Mouse (Mus musculus): Measurements from ENCODE around the gene Cish. TPM values are rescaled to one million over a fixed set of nuclear protein-coding genes. Genes with fewer than 3 reads are reported as not detected.

The Cish gene
- 10 to 100 TPM in 1 of 2 experiments, 1 to 10 TPM in 1; 6.7 to 11.1 TPM for total RNA-seq (2021)
- long read RNA-seq, experiment 1, partial matches to known transcripts, result 0 of 3 reads
- long read RNA-seq, experiment 1, other reads (novel, unspliced or antisense), result 0 of 3 reads
- long read RNA-seq, experiment 2, partial matches to known transcripts, result 0 of 1 reads
- long read RNA-seq, experiment 2, other reads (novel, unspliced or antisense), result 0 of 1 reads

GRCm38 (mm10) chr9:107296016-107296040 is at the start of gene Cish:
Gene Cish (plus strand): TSS chr9:107296026.
- DNase-seq (ENCODE audit: low spot score in 2 of 2), result no peak
- intact Hi-C loops (cut with DNase I), result no loop called here

- intact Hi-C loops (cut with DNase I), result loop anchor here (5.0 kb wide), 1 partner anchor 46 kb away; no protein-coding TSS in a partner anchor
- DNase-seq (ENCODE audit: low spot score in 2 of 2), result no peak
These were observed 49.7 kb upstream of the Cish start for GRCm38 (mm10) chr9:107246170-107246569.

DNA sequence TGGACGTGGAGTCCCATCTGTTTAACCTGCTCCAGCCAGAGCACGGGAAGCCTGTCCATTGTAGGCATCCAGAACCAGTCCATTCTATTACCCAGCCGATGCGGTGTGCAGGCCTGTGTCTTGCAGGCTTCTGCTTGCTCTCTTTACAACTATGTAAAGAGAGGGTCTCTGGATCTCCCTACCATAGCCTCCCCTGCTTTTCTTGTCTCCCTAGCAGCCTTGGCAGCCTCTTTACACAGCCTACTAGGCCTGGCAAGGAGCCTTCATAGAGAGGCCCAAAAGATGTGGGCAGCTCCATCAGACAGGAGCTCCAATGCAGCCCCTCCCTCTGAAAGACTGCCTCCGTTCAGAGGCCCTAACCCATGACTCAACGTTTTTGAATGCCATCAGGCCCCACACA is 46.7 kb upstream of the Cish start:
- peak; percentile 54 to 68 for DNase-seq (ENCODE audit: low spot score in 2 of 2)
- intact Hi-C loops (cut with DNase I), result loop anchor here (5.0 kb wide), 1 partner anchor 43 kb away; no protein-coding TSS in a partner anchor

- intact Hi-C loops (cut with DNase I), result no loop called here
- DNase-seq (ENCODE audit: low spot score in 2 of 2), result peak; percentile 53 to 59
These were observed 45.1 kb upstream of the Cish start for GRCm38 (mm10) chr9:107250416-107251337.

DNA sequence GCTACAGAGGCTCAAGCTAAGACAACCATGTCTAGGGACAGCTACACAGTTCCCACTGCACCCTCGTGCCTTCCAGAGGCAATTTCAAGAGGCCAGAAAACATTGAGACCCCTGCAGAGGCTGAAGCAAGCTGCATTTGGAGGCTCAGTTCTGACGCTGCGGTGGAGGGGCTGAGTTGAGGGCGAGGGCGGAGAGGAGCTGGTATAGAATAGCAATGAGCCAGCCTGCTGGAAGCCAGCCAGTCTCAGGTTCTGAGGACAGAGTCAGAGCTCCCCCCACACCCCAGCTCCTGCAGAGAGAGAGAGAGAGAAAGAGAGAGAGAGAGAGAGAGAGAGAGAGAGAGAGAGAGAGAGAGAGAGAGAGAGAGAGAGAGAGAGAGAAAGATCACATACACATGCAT is 43.7 kb upstream of the Cish start:
- peak; percentile 76 to 82 for DNase-seq (ENCODE audit: low spot score in 2 of 2)
- intact Hi-C loops (cut with DNase I), result no loop called here

DNA sequence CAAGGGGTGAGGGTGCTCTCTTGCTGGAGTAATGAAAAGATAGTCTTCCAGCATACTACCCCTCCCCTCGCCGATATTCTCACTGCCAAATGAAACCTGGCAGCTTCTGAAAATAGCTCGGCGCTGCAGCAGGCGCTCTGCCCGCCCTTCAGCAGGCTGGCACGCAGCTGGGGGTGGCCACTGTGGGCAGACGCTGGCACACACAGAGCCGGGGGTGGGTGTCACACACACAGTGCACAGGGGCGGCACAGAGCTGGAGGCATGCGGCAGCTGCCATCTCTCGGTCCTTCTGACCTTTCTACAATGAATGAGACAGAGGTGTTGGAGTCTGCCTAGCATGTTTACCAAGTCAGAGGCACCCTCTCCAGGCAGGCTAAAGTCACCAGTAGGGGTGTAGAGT is 41.4 kb upstream of the Cish start:
- peak; percentile 78 to 87 for DNase-seq (ENCODE audit: low spot score in 2 of 2)
- intact Hi-C loops (cut with DNase I), result no loop called here

DNA sequence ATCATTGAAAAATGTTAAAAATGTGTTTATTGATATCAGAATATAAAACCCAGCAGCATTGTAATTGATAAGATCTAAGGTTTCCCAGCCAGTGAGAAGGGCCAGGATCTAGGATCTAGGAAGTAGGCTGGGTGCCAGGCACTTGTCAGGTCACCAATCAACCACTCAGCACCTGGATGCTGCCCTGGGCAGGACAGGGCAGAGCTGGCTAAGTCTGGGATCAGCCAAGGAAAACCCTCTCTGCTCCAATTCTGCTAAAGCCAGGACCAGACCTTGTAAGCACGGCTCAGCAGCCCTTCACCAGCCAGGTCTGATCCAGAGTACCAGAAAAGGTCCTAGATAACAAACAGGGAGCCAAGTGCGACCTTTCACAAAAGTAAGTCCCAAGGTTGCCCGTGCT is 40.9 kb upstream of the Cish start:
- intact Hi-C loops (cut with DNase I), result no loop called here

GRCm38 (mm10) chr9:107255596-107255995 is 40.2 kb upstream of the Cish start:
- DNase-seq (ENCODE audit: low spot score in 2 of 2), result no peak

More for the DNA sequence above, 40.9 kb upstream of the Cish start:
- no peak for DNase-seq (ENCODE audit: low spot score in 2 of 2)

DNA sequence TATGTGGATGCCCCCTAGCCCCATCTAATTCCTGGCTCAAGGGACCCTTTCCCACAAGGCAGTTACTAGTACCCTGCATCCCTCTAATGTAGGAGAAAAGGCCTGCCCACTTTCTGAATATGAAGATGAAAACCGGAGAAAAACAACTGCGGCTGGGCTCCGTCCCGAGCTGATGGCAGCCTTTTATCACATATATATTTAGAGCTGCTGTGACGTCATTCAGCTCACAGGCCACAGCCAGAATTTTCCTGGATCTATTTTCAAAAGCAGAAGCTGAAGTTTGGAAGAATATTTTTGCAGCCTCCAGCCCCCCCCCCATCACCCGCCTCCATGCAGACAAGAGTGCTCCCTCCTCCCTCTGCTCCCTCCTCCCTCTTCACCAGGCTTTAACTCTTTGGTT is 36.3 kb upstream of the Cish start:
- DNase-seq (ENCODE audit: low spot score in 2 of 2), result peak; percentile 83 to 92
- intact Hi-C loops (cut with DNase I), result no loop called here

More at GRCm38 (mm10) chr9:107255596-107255995, 40.2 kb upstream of the Cish start:
- intact Hi-C loops (cut with DNase I), result no loop called here

- DNase-seq (ENCODE audit: low spot score in 2 of 2), result no peak
- intact Hi-C loops (cut with DNase I), result no loop called here
These were observed 35.4 kb upstream of the Cish start for GRCm38 (mm10) chr9:107260429-107260828.

DNA sequence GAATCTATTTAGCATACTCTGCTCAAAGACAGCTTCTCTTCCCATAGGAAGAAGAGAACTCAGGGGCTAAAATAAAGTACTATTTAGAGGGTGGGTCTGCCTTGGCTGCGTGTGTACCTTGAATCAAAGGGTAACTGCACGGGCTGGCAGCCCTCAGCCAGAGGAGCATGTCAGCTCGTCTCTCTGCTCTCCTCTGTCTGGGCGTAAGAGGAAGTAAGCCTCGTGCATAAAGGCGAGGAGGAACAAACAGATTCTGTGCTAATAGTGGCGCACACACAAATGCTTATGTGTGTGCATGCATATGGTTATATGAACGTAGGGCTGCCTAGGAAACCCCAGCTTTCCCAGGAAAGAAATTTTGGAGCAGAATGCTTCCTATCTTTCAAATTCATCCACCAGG is 35.0 kb upstream of the Cish start:
- DNase-seq (ENCODE audit: low spot score in 2 of 2), result peak in 1 of 2 experiments; percentile 60
- intact Hi-C loops (cut with DNase I), result no loop called here

- intact Hi-C loops (cut with DNase I), result no loop called here
These were observed 34.0 kb upstream of the Cish start for GRCm38 (mm10) chr9:107261792-107262191.

DNA sequence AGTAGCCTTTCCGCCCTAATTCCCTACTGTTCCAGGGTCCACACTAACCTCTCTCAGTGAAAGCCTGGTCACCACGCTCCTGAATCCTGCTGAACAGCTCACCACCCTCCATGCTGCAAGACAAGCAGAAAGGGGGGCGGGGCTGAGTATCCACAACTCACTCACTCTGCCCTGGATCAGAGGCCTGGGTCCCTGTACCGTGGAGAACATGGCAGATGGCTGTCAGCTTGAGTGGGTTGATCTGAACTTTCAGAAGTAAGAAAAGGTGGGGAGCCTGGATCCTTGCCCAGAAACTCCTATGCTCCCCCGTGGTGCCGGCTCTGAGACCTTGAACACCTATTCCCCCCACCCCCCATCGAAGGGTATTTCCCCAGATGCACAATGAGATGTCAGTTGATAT is 33.5 kb upstream of the Cish start:
- intact Hi-C loops (cut with DNase I), result no loop called here
- DNase-seq (ENCODE audit: low spot score in 2 of 2), result no peak

More at GRCm38 (mm10) chr9:107261792-107262191, 34.0 kb upstream of the Cish start:
- DNase-seq (ENCODE audit: low spot score in 2 of 2), result no peak

DNA sequence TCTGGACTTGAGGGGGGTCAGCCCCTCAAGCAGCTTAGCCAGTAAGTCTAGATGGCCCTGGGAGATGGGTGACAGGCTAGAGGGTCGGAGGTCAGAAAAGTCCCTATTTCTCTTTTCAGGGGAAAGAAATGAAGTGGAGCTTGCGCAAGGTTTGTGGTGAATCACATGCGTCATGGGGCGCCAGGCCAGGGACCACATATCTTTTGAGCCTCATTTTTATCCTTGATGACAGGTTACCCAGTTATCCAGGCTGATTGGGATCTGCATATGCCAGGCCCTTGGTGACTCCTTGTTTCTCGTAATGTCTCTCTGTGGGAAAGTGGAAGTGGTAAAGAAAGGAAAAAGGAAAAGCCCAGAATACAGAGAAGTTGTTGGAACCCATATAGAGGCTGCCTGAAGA is 31.9 kb upstream of the Cish start:
- no peak for DNase-seq (ENCODE audit: low spot score in 2 of 2)
- intact Hi-C loops (cut with DNase I), result no loop called here

DNA sequence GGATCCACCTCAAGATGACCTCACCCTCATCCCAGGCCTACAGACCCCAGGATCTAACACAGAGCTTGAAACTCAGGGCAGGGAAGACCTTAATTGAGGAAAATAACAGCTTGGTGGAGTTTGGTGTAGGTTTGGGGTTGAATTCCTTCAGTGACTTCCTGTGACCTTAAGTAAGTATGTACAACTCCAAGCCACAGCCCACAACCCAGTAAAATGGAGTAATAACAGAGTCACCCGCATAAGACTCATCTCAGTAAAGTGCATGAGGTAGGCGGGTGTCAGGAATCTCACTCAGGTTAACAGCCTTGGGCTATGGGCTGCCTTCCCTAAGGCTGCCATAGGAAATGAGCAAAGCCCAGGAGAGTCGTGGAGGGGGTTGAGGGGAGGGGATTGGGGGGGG is 31.1 kb upstream of the Cish start:
- intact Hi-C loops (cut with DNase I), result no loop called here
- DNase-seq (ENCODE audit: low spot score in 2 of 2), result no peak

DNA sequence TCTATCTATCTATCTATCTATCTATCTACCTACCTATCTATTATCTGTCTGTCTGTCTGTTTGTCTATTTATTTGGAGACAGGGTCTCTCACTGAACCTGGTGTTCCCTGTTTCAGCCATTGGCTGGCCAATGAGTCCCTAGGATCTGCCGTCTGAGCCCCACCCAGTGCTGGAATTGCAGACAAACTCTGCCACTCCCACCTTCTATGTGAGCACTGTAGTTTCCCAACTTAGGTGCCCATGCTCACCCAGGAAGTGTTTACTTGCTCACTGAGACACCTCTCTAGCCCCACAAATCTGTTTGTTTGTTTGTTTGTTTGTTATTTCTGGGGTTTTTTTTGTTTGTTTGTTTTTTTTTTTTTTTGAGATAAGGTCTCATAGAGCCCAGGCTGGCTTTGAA is 28.8 kb upstream of the Cish start:
- no peak for DNase-seq (ENCODE audit: low spot score in 2 of 2)
- intact Hi-C loops (cut with DNase I), result no loop called here

DNA sequence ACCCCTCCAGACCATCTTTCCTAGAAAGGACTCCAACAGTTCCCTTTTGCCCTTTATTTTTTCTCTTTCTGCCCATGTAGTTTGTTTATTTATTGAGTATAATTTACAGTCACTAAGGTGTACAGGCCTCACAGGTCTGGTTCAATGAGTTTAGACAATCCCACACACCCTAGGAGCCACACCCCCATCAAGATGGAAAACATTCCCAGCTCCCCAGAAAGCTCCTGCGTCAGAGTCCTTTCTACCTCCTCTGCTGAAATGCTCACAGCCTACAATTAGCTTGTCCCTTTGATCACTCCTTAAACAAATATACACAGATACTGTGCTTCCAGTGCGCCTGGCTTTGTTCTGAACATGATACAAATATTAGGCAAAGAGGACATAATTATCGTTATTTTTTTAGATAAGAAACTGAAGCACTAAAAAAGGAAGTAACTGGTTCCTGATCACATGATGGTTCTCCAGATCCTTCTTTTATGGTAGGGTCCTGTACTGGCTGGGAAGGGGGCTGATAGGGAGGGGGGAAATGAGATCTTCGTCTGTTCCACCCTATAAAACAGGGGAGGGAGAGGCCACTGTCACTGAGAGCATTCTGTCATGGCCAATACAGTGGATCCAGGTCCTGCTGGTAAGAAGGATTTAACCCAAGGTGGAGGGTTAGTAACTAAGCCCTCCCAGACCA is 28.0 kb upstream of the Cish start:
- no peak for DNase-seq (ENCODE audit: low spot score in 2 of 2)
- intact Hi-C loops (cut with DNase I), result no loop called here

DNA sequence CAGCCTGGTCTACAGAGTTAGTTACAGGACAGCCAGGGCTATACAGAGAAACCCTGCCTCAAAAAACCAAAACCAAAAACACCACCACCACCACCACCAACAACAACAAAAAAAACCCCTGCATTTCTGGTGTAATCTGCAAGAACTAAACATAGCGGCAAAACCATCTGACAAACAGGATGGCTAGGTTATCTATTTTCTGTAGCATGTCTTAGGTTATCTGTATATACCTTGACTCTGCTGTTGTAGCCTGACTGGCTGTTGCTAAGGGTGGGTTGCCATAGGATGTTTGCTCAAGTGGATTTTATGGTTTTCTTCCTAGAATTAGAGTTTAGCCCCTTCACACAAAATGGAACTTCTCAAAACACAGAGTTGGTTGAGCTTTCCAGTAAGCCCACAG is 26.1 kb upstream of the Cish start:
- DNase-seq (ENCODE audit: low spot score in 2 of 2), result no peak
- intact Hi-C loops (cut with DNase I), result no loop called here

- intact Hi-C loops (cut with DNase I), result no loop called here
- no peak for DNase-seq (ENCODE audit: low spot score in 2 of 2)
These were observed 24.5 kb upstream of the Cish start for GRCm38 (mm10) chr9:107271177-107271938.

DNA sequence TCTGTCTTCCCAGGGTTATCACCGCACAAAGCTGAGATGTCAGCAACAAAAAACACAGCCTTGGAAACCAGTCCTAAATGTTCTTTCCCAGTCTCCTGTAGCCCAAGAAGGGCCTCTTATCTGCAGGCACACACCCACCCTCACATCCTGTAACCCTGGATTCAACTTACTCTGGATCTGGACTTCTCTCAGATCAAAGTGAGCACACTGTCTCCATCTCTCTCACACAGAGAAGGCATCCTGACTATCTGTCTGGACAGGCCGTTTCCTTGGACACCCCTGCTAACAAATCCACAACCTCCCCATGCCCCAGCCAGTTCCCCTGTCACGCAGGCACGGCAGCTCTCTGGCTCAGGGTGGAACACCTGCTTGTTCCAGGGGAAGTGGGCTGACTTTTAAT is 23.5 kb upstream of the Cish start:
- no peak for DNase-seq (ENCODE audit: low spot score in 2 of 2)
- intact Hi-C loops (cut with DNase I), result no loop called here

Measured in left cerebral cortex, postnatal 14 days (tissue).